Mouse (Mus musculus): ENCODE data around the gene Gm11060. TPM values are rescaled to one million over a fixed set of nuclear protein-coding genes. Genes with fewer than 3 reads are reported as not detected.

The Gm11060 gene
- polyA plus RNA-seq (2015; fragmentation: Nextera tagmentation; extraction: Ambion mirVana), result not detected in 2 replicates

DNA sequence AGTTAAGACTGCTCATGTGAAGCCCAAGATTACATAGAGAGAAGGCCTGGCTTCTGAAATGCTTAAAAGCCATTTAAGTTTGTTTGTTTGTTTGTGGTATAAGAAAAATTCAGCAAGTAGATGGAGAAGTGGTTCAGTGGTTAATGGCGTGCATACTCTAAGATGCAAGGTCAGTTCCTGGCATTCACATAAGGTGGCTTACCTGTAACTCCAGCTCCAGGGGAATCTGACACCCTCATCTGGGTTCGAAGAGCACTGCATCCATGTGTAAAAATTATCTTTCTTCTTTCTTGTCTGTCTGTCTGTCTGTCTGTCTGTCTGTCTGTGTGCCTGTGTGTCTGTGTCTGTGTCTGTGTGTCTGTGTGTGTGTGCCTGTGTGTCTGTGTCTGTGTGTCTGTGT lies at the start of gene Gm11060:
Gene Gm11060 (plus strand): TSS at position 301 of the 400 bp plus-strand sequence.
- no peak within 1 kb of the TSS for H3K9ac ChIP-seq
- no peaks in the 10 kb centered on the region for H3K9me3 ChIP-seq (replicated peaks)
- H3K27ac ChIP-seq, result no peak within 1 kb of the TSS
- no peak within 1 kb of the TSS for H3K4me3 ChIP-seq
- WGBS, result 86% methylated on average over 2 of the region's 2 CpGs
- H3K27me3 ChIP-seq, result no peaks in the 10 kb centered on the region
- peaks cover 15% of the 10 kb centered on the region for H3K4me1 ChIP-seq (replicated peaks)
- no peak for ATAC-seq (replicated peaks; ENCODE audit: insufficient number of reproducible peaks, insufficient read depth, low FRiP score, low read depth)
- no peak within 1 kb of the TSS for H3K4me2 ChIP-seq
- H3K36me3 ChIP-seq, result no peaks in the 10 kb centered on the region

DNA sequence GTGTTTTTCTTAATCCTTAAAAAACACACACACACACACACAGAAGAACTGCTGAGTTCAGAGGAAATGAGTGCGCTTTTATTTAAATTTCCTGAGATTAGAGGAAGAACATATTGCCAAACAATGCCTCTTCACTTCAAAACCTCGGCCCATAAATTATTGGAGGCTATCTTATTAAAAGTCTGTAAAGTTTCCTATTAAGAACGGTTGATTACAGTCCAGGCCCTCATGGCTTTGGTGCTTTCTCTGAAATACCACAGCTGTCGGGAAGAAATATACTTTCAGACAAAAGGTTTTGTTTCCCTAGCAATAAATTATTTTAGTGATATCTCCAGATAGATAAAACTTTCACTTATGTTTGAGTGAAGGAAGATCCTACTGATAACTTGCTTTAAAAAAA lies 48.7 kb upstream of the Gm11060 start:
- H3K4me3 ChIP-seq, result no peak overlapping the region
- no peak overlapping the region for H3K4me2 ChIP-seq
- H3K27me3 ChIP-seq, result no peaks in the 10 kb centered on the region
- no peaks in the 10 kb centered on the region for H3K36me3 ChIP-seq
- H3K27ac ChIP-seq, result no peak overlapping the region
- ATAC-seq (replicated peaks; ENCODE audit: insufficient number of reproducible peaks, insufficient read depth, low FRiP score, low read depth), result no peak
- no peak overlapping the region for H3K9ac ChIP-seq
- WGBS, result 59% methylated on average over 4 of the region's 4 CpGs
- no peaks in the 10 kb centered on the region for H3K4me1 ChIP-seq (replicated peaks)
- no peaks in the 10 kb centered on the region for H3K9me3 ChIP-seq (replicated peaks)

DNA sequence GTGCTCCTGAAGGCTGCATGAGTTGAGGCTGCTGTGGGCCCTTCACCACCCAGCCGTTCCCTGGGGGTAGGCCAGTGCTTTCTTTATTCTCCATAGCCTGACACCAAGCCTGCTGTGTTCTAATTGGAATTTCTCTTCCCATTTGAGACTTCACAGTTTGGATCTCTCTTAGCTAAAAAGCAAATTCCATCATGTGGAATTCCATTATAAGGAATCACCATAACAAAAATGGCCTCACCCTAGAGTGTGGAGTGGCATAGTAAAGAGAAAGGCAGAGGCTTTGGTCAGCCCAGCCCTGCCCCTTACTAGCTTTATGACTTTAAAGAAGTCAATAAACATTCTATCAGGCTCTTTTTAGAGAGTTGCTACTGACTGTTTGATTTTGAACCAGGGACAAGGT lies 43.5 kb upstream of the Gm11060 start:
- Histone ChIP-seq H3K4me1 (replicated peaks) (no peaks in the 10 kb centered on the region), H3K27me3 (no peaks in the 10 kb centered on the region), H3K9ac (no peak overlapping the region), H3K9me3 (replicated peaks) (no peaks in the 10 kb centered on the region), H3K4me2 (no peak overlapping the region), H3K27ac (no peak overlapping the region), H3K36me3 (no peaks in the 10 kb centered on the region), H3K4me3 (no peak overlapping the region)
- no peak for ATAC-seq (replicated peaks; ENCODE audit: insufficient number of reproducible peaks, insufficient read depth, low FRiP score, low read depth)
- 67% methylated on average over 1 of the region's 1 CpGs for WGBS

DNA sequence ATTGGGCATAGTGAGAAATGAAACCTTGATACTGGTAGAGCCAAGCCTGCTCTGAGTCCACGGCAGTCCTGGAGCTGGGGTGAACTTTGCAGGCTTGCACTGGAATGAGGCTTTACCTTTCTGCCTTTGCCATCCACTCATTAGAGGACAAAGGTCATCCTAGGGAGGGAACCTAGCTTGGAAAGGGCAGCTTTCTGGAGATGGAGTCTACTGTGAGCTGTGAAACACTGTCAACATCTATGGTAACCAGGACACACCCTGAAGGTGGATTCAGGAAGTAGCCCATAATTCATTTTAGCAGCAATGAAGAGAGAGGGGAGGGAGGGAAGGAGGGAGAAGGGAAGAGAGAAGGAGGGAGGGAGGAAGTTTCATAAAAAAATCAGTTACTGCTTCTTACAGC lies 36.3 kb upstream of the Gm11060 start:
- Histone ChIP-seq H3K4me1 (replicated peaks) (no peaks in the 10 kb centered on the region), H3K4me2 (no peak overlapping the region), H3K27ac (no peak overlapping the region), H3K27me3 (no peaks in the 10 kb centered on the region), H3K4me3 (no peak overlapping the region), H3K9ac (no peak overlapping the region), H3K36me3 (no peaks in the 10 kb centered on the region), H3K9me3 (replicated peaks) (no peaks in the 10 kb centered on the region)
- ATAC-seq (replicated peaks; ENCODE audit: insufficient number of reproducible peaks, insufficient read depth, low FRiP score, low read depth), result no peak
- 68% methylated on average over 1 of the region's 1 CpGs for WGBS

DNA sequence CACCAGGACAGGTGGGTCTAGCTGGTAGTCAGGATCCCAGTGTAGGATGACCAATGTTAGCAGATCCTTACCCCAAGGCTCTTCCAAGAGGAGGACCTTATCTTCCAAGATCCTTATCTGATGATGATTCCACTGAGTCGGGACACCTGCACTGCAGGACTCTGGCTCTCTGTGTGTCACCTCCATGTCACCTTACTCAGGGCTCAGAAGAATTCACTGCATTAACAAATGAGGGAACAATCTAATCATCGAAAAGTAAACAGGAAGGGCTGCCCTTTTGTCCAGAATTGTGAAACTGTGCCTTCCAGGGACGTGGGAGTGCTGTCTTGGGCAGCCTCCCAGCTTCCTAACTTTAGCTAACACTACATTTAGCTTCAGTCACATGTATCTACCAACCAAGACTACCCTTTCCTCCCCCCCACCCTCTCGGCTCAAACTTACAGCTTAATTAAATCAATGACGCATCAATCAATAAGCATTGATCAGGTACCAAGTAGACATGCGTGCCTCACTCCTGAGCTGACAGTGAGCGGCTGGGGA lies 33.2 kb upstream of the Gm11060 start:
- 63% methylated on average over 7 of the region's 7 CpGs for WGBS
- H3K9me3 ChIP-seq (replicated peaks), result no peaks in the 10 kb centered on the region
- ATAC-seq (replicated peaks; ENCODE audit: insufficient number of reproducible peaks, insufficient read depth, low FRiP score, low read depth), result no peak
- no peaks in the 10 kb centered on the region for H3K27me3 ChIP-seq
- H3K4me3 ChIP-seq, result no peak overlapping the region
- no peaks in the 10 kb centered on the region for H3K36me3 ChIP-seq
- no peak overlapping the region for H3K4me2 ChIP-seq
- H3K9ac ChIP-seq, result no peak overlapping the region
- no peaks in the 10 kb centered on the region for H3K4me1 ChIP-seq (replicated peaks)
- H3K27ac ChIP-seq, result no peak overlapping the region

DNA sequence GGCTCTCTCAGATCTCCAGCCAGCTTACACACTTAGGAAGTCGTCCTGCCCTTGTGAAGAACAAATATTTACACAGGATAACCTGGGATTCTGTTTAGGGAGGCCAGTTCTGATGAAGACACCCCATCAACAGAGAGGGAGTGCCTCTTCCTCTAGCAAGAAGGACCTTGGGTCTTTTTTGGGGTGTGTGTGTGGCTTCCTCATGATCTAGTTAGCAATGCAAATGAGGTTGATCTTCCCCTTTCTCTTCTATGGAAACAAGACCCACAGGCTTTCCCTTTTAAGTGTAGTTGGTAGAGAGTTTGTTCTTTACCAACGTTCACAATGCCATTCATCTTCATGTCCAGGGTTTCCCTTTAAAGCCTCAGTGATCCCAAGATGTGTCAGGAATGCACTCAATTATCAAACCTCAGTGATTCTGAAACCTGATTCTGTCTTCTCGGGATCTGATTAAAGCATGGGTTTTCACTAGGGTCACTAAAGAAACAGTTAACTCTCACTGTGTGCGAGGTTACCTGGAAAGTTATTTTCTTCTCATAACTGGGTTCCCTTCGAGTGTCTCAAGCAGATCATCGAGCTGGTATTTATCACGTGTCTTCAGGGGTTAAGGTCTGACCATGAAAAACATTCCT lies 29.0 kb upstream of the Gm11060 start:
- no peak for ATAC-seq (replicated peaks; ENCODE audit: insufficient number of reproducible peaks, insufficient read depth, low FRiP score, low read depth)
- no peaks in the 10 kb centered on the region for H3K9me3 ChIP-seq (replicated peaks)
- no peak overlapping the region for H3K4me2 ChIP-seq
- no peak overlapping the region for H3K4me3 ChIP-seq
- WGBS, result 45% methylated on average over 7 of the region's 7 CpGs
- no peaks in the 10 kb centered on the region for H3K4me1 ChIP-seq (replicated peaks)
- H3K9ac ChIP-seq, result no peak overlapping the region
- no peaks in the 10 kb centered on the region for H3K36me3 ChIP-seq
- no peaks in the 10 kb centered on the region for H3K27me3 ChIP-seq
- H3K27ac ChIP-seq, result no peak overlapping the region

DNA sequence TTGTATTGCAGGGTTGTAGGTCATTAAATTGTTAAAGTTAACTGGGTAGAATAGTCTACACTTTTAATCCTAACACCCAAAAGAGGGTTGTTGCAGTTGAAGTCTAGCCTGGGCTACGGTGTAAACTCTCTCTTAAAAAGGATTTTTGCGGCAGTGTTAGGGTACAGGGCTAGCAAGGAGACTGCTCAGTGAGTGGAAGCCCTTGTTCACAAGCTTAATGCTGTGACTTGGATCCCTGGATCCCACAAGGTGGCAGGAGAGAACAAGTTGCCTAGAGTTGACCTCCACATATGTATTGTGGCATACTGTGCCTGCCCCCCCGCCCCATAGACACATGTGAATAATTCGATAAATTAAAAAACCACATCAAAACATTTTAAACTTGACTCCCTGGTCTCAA lies 19.3 kb upstream of the Gm11060 start:
- WGBS, result 68% methylated on average over 4 of the region's 4 CpGs
- Histone ChIP-seq H3K36me3 (no peaks in the 10 kb centered on the region), H3K9ac (no peak overlapping the region), H3K4me1 (replicated peaks) (0 out of 2 replicates have a peak, but pooled peaks cover 3% of the 10 kb centered on the region), H3K27me3 (no peaks in the 10 kb centered on the region), H3K9me3 (replicated peaks) (no peaks in the 10 kb centered on the region), H3K27ac (no peak overlapping the region), H3K4me2 (no peak overlapping the region), H3K4me3 (no peak overlapping the region)
- ATAC-seq (replicated peaks; ENCODE audit: insufficient number of reproducible peaks, insufficient read depth, low FRiP score, low read depth), result no peak

DNA sequence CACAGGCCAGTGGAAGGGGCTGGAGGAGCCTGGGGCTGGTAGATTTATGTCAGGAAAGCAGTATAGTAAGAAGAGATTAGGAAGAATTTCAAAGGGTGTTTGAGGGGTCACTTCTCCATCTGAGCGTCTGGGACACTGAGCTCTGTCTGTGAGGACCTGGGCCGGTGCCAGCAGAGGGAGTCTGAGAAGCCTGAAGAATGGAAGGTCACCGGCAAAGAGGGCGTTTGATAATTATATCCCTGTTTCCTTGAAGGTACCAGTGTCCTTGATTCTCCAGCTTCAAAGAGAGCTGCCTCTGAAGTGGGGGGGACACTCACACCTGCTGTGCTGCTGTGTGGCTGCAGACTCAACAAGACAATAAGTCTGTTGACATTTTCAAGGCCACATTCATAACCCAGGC lies 17.6 kb upstream of the Gm11060 start:
- ATAC-seq (replicated peaks; ENCODE audit: insufficient number of reproducible peaks, insufficient read depth, low FRiP score, low read depth), result no peak
- H3K4me3 ChIP-seq, result no peak overlapping the region
- WGBS, result 17% methylated on average over 4 of the region's 4 CpGs
- 0 out of 2 replicates have a peak, but pooled peaks cover 6% of the 10 kb centered on the region for H3K4me1 ChIP-seq (replicated peaks)
- H3K4me2 ChIP-seq, result no peak overlapping the region
- H3K27ac ChIP-seq, result no peak overlapping the region
- no peaks in the 10 kb centered on the region for H3K36me3 ChIP-seq
- no peaks in the 10 kb centered on the region for H3K9me3 ChIP-seq (replicated peaks)
- H3K9ac ChIP-seq, result no peak overlapping the region
- no peaks in the 10 kb centered on the region for H3K27me3 ChIP-seq

DNA sequence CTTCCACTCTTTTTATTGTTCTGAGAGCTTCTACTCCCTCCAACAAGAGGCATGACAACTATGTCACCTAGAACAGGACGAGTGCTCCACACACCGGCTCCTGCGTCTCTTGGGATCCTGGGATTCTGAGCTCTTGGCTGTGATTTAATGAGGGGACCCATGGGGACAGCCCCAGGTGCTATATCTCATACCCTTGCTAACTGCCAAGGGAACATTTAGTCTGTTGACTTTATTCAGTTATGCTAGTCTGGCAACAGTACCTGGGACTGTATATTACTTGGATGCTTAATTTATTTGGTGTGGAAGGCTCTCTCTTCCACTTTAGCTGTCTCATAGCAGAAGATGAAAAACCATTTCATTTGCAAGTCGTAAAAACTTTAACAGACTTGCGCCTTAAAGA lies 16.0 kb upstream of the Gm11060 start:
- no peak overlapping the region for H3K4me2 ChIP-seq
- 68% methylated on average over 5 of the region's 5 CpGs for WGBS
- 0 out of 2 replicates have a peak, but pooled peaks cover 6% of the 10 kb centered on the region for H3K4me1 ChIP-seq (replicated peaks)
- no peak for ATAC-seq (replicated peaks; ENCODE audit: insufficient number of reproducible peaks, insufficient read depth, low FRiP score, low read depth)
- no peak overlapping the region for H3K4me3 ChIP-seq
- no peak overlapping the region for H3K9ac ChIP-seq
- no peaks in the 10 kb centered on the region for H3K27me3 ChIP-seq
- no peak overlapping the region for H3K27ac ChIP-seq
- H3K36me3 ChIP-seq, result no peaks in the 10 kb centered on the region
- H3K9me3 ChIP-seq (replicated peaks), result no peaks in the 10 kb centered on the region

DNA sequence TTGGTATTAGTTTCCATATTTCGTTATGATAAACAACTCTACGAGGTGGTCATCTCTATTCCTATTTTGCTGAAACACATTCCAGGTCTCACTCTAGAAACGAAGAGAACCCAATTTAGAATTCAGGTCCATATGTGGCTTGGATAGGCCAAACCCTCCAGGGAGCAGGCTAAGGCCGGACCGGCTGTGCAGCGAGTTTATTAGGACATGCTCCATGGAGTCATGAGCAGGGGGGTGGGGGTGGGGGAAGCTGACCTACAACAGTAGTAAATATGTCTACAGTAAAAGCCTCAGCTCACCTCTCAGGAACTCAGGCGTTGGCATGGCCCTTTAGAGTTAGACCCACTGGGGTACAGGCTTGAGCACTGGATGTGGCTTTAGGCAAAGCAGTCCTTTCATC lies 14.7 kb upstream of the Gm11060 start:
- WGBS, result 88% methylated on average over 7 of the region's 7 CpGs
- Histone ChIP-seq H3K4me3 (no peak overlapping the region), H3K36me3 (no peaks in the 10 kb centered on the region), H3K9me3 (replicated peaks) (no peaks in the 10 kb centered on the region), H3K27ac (no peak overlapping the region), H3K4me2 (no peak overlapping the region), H3K9ac (no peak overlapping the region), H3K4me1 (replicated peaks) (0 out of 2 replicates have a peak, but pooled peaks cover 6% of the 10 kb centered on the region), H3K27me3 (no peaks in the 10 kb centered on the region)
- no peak for ATAC-seq (replicated peaks; ENCODE audit: insufficient number of reproducible peaks, insufficient read depth, low FRiP score, low read depth)

DNA sequence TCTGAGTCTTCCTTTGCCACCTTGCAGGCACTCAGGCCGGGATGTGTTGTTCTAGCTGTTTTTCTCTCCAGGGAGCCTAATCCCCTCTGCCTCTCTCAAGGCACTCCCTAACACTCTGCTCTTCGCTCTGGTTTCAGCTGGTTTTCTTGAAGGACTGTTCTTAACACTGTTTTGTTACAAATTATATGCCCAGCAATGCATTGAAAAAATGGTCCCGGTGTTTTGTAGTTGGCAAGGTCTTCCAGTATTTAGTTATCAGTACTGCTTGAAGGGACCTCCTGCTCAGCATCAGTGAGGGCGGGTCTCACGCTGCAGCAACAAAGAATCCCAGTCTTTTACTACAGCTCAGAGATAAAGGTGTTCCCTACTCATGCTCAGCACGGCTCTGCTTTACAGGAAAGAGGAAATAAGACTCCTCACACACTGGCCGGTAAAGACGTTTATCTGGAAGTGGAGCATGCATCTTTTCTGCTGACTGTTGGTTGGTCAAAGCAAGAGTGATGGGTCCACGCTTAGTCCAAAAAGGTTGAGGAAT lies 9.5 kb upstream of the Gm11060 start:
- 21% methylated on average over 9 of the region's 9 CpGs for whole genome bisulfite sequencing
- no peak overlapping the region for H3K4me3 ChIP-seq
- no peaks in the 10 kb centered on the region for H3K9me3 ChIP-seq (replicated peaks)
- no peak overlapping the region for H3K4me2 ChIP-seq
- no peak overlapping the region for H3K27ac ChIP-seq
- no peaks in the 10 kb centered on the region for H3K27me3 ChIP-seq
- peaks cover 7% of the 10 kb centered on the region; the same call in 1 of the 2 replicates for H3K4me1 ChIP-seq (replicated peaks)
- no peak for ATAC-seq (replicated peaks; ENCODE audit: insufficient number of reproducible peaks, insufficient read depth, low FRiP score, low read depth)
- H3K36me3 ChIP-seq, result no peaks in the 10 kb centered on the region
- H3K9ac ChIP-seq, result no peak overlapping the region

DNA sequence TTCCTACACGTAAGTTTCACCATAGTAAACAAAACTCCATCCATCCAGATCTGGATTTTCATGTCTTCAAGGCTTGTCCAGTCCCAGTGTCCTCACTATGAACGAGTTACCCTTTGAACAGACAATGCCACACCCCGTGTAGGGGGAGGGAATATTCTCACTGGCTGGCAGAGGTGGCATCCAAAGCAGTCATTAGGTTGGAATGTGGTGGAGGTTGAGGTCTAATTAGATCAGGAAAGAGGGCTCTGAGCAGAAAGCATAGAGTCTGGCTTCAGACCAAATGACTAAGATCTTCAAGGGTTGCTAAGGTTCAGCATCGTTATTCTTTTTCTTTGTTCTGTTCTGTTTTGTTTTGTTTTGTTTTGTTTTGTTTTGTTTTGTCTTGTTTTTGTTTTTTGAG lies 7.8 kb upstream of the Gm11060 start:
- peaks cover 6% of the 10 kb centered on the region for H3K4me1 ChIP-seq (replicated peaks)
- ATAC-seq (replicated peaks; ENCODE audit: insufficient number of reproducible peaks, insufficient read depth, low FRiP score, low read depth), result no peak
- H3K36me3 ChIP-seq, result no peaks in the 10 kb centered on the region
- no peak overlapping the region for H3K4me3 ChIP-seq
- 74% methylated on average over 4 of the region's 4 CpGs for WGBS
- no peak overlapping the region for H3K4me2 ChIP-seq
- no peaks in the 10 kb centered on the region for H3K9me3 ChIP-seq (replicated peaks)
- H3K27ac ChIP-seq, result no peak overlapping the region
- H3K9ac ChIP-seq, result no peak overlapping the region
- H3K27me3 ChIP-seq, result no peaks in the 10 kb centered on the region
